Mouse (Mus musculus): ENCODE measurements around the gene Rab3a.

DNA sequence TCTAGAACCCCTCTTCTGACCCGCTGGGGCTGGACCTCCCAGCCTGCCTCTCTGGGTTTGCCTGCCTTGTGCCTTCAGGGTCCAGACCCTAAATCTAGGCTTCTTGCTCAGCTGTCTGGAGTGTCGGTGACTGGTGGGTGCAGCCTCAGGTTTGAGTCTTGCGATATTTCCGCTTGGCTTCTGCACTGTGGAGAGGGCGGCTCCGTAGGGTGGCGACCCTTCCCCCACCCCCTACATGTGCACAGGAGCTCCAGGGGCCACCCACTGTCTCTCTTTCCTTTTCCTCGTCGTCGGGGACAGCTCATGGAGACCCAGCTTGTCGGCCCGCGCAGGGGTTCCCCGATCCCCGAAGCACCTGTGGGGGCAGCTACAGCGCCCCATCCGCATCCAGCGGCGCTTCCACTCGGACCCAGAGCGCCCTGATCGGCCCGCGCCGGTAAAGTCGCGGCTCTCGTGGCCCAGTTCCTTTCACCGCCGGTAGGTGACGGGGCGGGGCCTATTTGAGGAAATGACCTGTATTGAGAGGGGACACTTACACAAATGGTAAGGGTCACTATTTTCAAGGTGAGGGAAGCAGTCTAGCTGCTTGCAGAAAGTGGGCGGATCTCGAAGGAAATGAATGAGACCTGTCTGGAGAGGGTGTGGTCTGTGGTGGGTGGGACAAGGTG lies 24.5 kb upstream of the Rab3a start:
- no peak for TF ChIP-seq POLR2AphosphoS2 (IDR thresholded peaks at IDR 0.05; ENCODE audit: insufficient read length, low read depth)
- no peak for TF ChIP-seq TCF12 (IDR thresholded peaks at IDR 0.05; ENCODE audit: insufficient read depth, poor library complexity, severe bottlenecking)
- TF ChIP-seq POLR2A (IDR thresholded peaks at IDR 0.05; ENCODE audit: insufficient read length, low read depth): no peak
- no peak for TF ChIP-seq SRF (IDR thresholded peaks at IDR 0.05; ENCODE audit: control insufficient read depth, insufficient read length, low read depth)
- no peak for TF ChIP-seq USF1 (IDR thresholded peaks at IDR 0.05; ENCODE audit: low read depth)

Data from myocyte (in vitro differentiated cells).